34 mouse cellular contexts compared by ENCODE assay signal in genomic region chr14:34590017-34590570, GRCm38 (mm10). TPM values are rescaled to one million over a fixed set of nuclear protein-coding genes. Genes with fewer than 3 reads are reported as not detected.
DNase-seq lines count a peak whose midpoint lies in the region; ATAC-seq and TF ChIP-seq lines count a peak whose summit lies in the region.
"Had no signal": no experiment of that assay in that cellular context is flagged by ENCODE, and none has a peak within 500 bp of the region (broad histone marks: within the 10 kb centered on the region; RNA-seq: fewer than 3 reads in every experiment).

No protein-coding gene starts in this region.

- no peaks in the 10 kb centered on the region for H3K9me3 ChIP-seq in heart, embryonic 13.5 days
- H3K9me3 ChIP-seq in heart, postnatal 0 days (replicated peaks; ENCODE audit: control insufficient read depth, low read length) = no peaks in the 10 kb centered on the region
- H3K9me3 ChIP-seq in hindbrain, embryonic 12.5 days (replicated peaks) = no peaks in the 10 kb centered on the region
- H3K9me3 ChIP-seq: hindbrain, embryonic 15.5 days; kidney, embryonic 15.5 days; limb, embryonic 10.5 days; limb, embryonic 15.5 days; liver, embryonic 13.5 days; midbrain, embryonic 13.5 days; neural tube, embryonic 13.5 days had no signal

- H3K4me2 ChIP-seq in heart, embryonic 13.5 days = no peak overlapping the region
- H3K4me2 ChIP-seq in heart, postnatal 0 days (ENCODE audit: low read depth, low read length) = no peak overlapping the region
- H3K4me2 ChIP-seq in hindbrain, embryonic 12.5 days (replicated peaks) = no peak overlapping the region
- H3K4me2 ChIP-seq: kidney, embryonic 15.5 days; limb, embryonic 15.5 days; liver, embryonic 13.5 days had no signal

- DNase-seq in heart, adult 11 months = peak; percentile 93
- no peak for DNase-seq in heart, postnatal 25 days (ENCODE audit: low spot score)
- no peak for DNase-seq in layer of hippocampus, adult 2 months (ENCODE audit: low spot score in 2 of 2)
- no peak for DNase-seq in layer of hippocampus, adult 18-20 months (ENCODE audit: low spot score in 2 of 2)
- peak; percentile 33 for DNase-seq in heart, postnatal 0 days (ENCODE audit: low spot score)
- DNase-seq in ovary, postnatal 36 days (ENCODE audit: low spot score) = no peak
- DNase-seq: adrenal gland, postnatal 25 days; cerebellum, adult 8-10 months; cerebellum, postnatal 25 days; kidney, adult 18-20 months; kidney, postnatal 25 days; liver, embryonic 13.5 days; lung, adult 2 months; lung, postnatal 10 days had no signal

- TF ChIP-seq CTCF in layer of hippocampus, adult 2 months (conservative IDR thresholded peaks at IDR 0.05) = no peak
- TF ChIP-seq CTCF in heart, postnatal 0 days (IDR thresholded peaks at IDR 0.05; ENCODE audit: low read depth) = no peak

- H3K27me3 ChIP-seq in heart, embryonic 13.5 days (replicated peaks) = no peaks in the 10 kb centered on the region
- no peaks in the 10 kb centered on the region for H3K27me3 ChIP-seq in heart, postnatal 0 days (ENCODE audit: control insufficient read depth, insufficient read depth, low read length)
- H3K27me3 ChIP-seq in hindbrain, embryonic 12.5 days = no peaks in the 10 kb centered on the region
- H3K27me3 ChIP-seq: hindbrain, embryonic 15.5 days; kidney, embryonic 15.5 days; limb, embryonic 15.5 days; liver, embryonic 13.5 days; midbrain, embryonic 13.5 days; neural tube, embryonic 13.5 days had no signal

- no peak overlapping the region for H3K4me3 ChIP-seq in layer of hippocampus, adult 2 months
- no peak overlapping the region for H3K4me3 ChIP-seq in heart, embryonic 13.5 days
- H3K4me3 ChIP-seq in heart, postnatal 0 days (ENCODE audit: low read depth, low read length) = no peak overlapping the region
- H3K4me3 ChIP-seq in hindbrain, embryonic 12.5 days = no peak overlapping the region
- H3K4me3 ChIP-seq: hindbrain, embryonic 15.5 days; kidney, embryonic 15.5 days; limb, embryonic 10.5 days; limb, embryonic 15.5 days; liver, embryonic 13.5 days; midbrain, embryonic 13.5 days; neural tube, embryonic 13.5 days had no signal

- WGBS in heart, embryonic 13.5 days = 83% methylated on average over 5 of the region's 5 CpGs
- 82% methylated on average over 5 of the region's 5 CpGs for WGBS in heart, postnatal 0 days
- 87% methylated on average over 5 of the region's 5 CpGs for WGBS in hindbrain, embryonic 12.5 days

- H3K36me3 ChIP-seq in heart, embryonic 13.5 days = peaks cover 8% of the 10 kb centered on the region; the same call in 1 of the 2 replicates
- 0 out of 2 replicates have a peak, but pooled peaks cover 5% of the 10 kb centered on the region for H3K36me3 ChIP-seq in heart, postnatal 0 days (replicated peaks; ENCODE audit: control insufficient read depth, insufficient read depth, low read length)
- H3K36me3 ChIP-seq in hindbrain, embryonic 12.5 days = no peaks in the 10 kb centered on the region
- H3K36me3 ChIP-seq: hindbrain, embryonic 15.5 days; kidney, embryonic 15.5 days; limb, embryonic 10.5 days; limb, embryonic 15.5 days; liver, embryonic 13.5 days; midbrain, embryonic 13.5 days; neural tube, embryonic 13.5 days had no signal

- H3K9ac ChIP-seq in heart, embryonic 13.5 days = 0 out of 2 replicates have a peak overlapping the region, but pooled peaks have one; percentile 38
- peak overlapping the region; percentile 5; the same call in 1 of the 2 replicates for H3K9ac ChIP-seq in heart, postnatal 0 days (replicated peaks; ENCODE audit: low read depth, low read length)
- H3K9ac ChIP-seq in hindbrain, embryonic 12.5 days = no peak overlapping the region
- H3K9ac ChIP-seq: hindbrain, embryonic 15.5 days; kidney, embryonic 15.5 days; limb, embryonic 15.5 days; liver, embryonic 13.5 days; midbrain, embryonic 13.5 days; neural tube, embryonic 13.5 days had no signal

- intact Hi-C loops in heart, postnatal 25 days (cut with DNase I) = no loop called here

- peak overlapping the region; percentile 76 for H3K27ac ChIP-seq in layer of hippocampus, adult 2 months
- H3K27ac ChIP-seq in heart, embryonic 13.5 days (replicated peaks) = peak overlapping the region; percentile 96
- peak overlapping the region; percentile 100 for H3K27ac ChIP-seq in heart, postnatal 0 days (ENCODE audit: low read depth)
- no peak overlapping the region for H3K27ac ChIP-seq in hindbrain, embryonic 12.5 days
- H3K27ac ChIP-seq: hindbrain, embryonic 15.5 days; kidney, embryonic 15.5 days; limb, embryonic 10.5 days; limb, embryonic 15.5 days; liver, embryonic 13.5 days; macrophage; midbrain, embryonic 13.5 days; neural tube, embryonic 13.5 days had no signal

- H3K4me1 ChIP-seq in heart, embryonic 13.5 days = peaks cover 73% of the 10 kb centered on the region
- peaks cover 50% of the 10 kb centered on the region for H3K4me1 ChIP-seq in heart, postnatal 0 days (ENCODE audit: control insufficient read depth, insufficient read depth)
- 0 out of 2 replicates have a peak, but pooled peaks cover 3% of the 10 kb centered on the region for H3K4me1 ChIP-seq in hindbrain, embryonic 12.5 days
- H3K4me1 ChIP-seq: hindbrain, embryonic 15.5 days; neural tube, embryonic 13.5 days had no signal

- ATAC-seq in heart, embryonic 13.5 days (ENCODE audit: extremely low read depth, insufficient number of reproducible peaks, low FRiP score, low TSS enrichment) = no peak
- ATAC-seq in heart, postnatal 0 days (ENCODE audit: insufficient read depth, low read depth) = no peak
- no peak for ATAC-seq in hindbrain, embryonic 12.5 days (ENCODE audit: low FRiP score)
- ATAC-seq: CD4-positive, CD25-positive, alpha-beta regulatory T cell, adult 4 months; forebrain, embryonic 14.5 days had no signal

- TF ChIP-seq EP300 in heart, postnatal 0 days (IDR thresholded peaks at IDR 0.05; ENCODE audit: low read depth) = no peak

RNA-seq across cellular contexts. Expression of gene Ldb3, which starts 1.6 kb away (rescaled TPM):
- total RNA-seq in heart, postnatal 25 days (2021) = 1,000 to 10,000 TPM; 1,007 to 1,096 TPM
- 1 to 10 TPM; 3.3 to 4.0 TPM for total RNA-seq in layer of hippocampus, adult 2 months (2021)
- 1 to 10 TPM; 3.5 to 4.1 TPM for total RNA-seq in layer of hippocampus, adult 18-20 months (2021)
- 226 and 249 TPM in 2 replicates for polyA plus RNA-seq in heart, embryonic 13.5 days (2015; fragmentation: Nextera tagmentation; extraction: Ambion mirVana)
- 518 and 526 TPM in 2 replicates for total RNA-seq in heart, postnatal 0 days (2014; rRNA removed; ENCODE audit: low replicate concordance)
- 376 and 380 TPM in 2 replicates for polyA plus RNA-seq in heart, postnatal 0 days (2015; fragmentation: Nextera tagmentation; extraction: Ambion mirVana)
- polyA plus RNA-seq in hindbrain, embryonic 12.5 days (2016; fragmentation: Nextera tagmentation; extraction: Ambion mirVana) = 0.22 and 1.9 TPM in 2 replicates
- total RNA-seq: megakaryocyte-erythroid progenitor cell, adult 5-6 weeks had no signal
- polyA plus RNA-seq: CD4-positive, CD25-positive, alpha-beta regulatory T cell, adult 4 months; macrophage had no signal

RNA-seq across cellular contexts. Expression of gene Opn4, which starts 9.8 kb away (rescaled TPM):
- 1 to 10 TPM; 2.6 to 2.9 TPM for total RNA-seq in heart, postnatal 25 days (2021)
- total RNA-seq in layer of hippocampus, adult 2 months (2021) = not detected
- total RNA-seq in layer of hippocampus, adult 18-20 months (2021) = not detected
- 4.8 and 5.8 TPM in 2 replicates for polyA plus RNA-seq in heart, embryonic 13.5 days (2015; fragmentation: Nextera tagmentation; extraction: Ambion mirVana)
- total RNA-seq in heart, postnatal 0 days (2014; rRNA removed; ENCODE audit: low replicate concordance) = 5.9 and 8.6 TPM in 2 replicates
- 8.4 and 8.7 TPM in 2 replicates for polyA plus RNA-seq in heart, postnatal 0 days (2015; fragmentation: Nextera tagmentation; extraction: Ambion mirVana)
- not detected in 2 replicates for polyA plus RNA-seq in hindbrain, embryonic 12.5 days (2016; fragmentation: Nextera tagmentation; extraction: Ambion mirVana)
- total RNA-seq: adrenal gland, postnatal 25 days; hematopoietic stem cell, adult 5-6 weeks; layer of hippocampus, postnatal 25 days; left cerebral cortex, postnatal 10 days; megakaryocyte-erythroid progenitor cell, adult 5-6 weeks had no signal
- polyA plus RNA-seq: brain, embryonic 14.5 days; CD4-positive, CD25-positive, alpha-beta regulatory T cell, adult 4 months; embryonic facial prominence, embryonic 11.5 days; forebrain, embryonic 14.5 days; gonadal fat pad, adult 2 months; hindbrain, embryonic 15.5 days; intestine, embryonic 14.5 days; limb, embryonic 10.5 days; liver, embryonic 13.5 days; lung, adult 2 months; macrophage; neural tube, embryonic 13.5 days; thymus, postnatal 0 days had no signal

Comparison
In these comparisons a context has a peak if more than half of its experiments do, and no peak if none do; other contexts are left out.
1. DNase-seq: peak in heart, adult 11 months (single experiment) and heart, postnatal 0 days (single experiment); none in heart, postnatal 25 days (single experiment), layer of hippocampus, adult 2 months (0 of 2), layer of hippocampus, adult 18-20 months (0 of 2) and ovary, postnatal 36 days (single experiment).
2. RNA of gene Ldb3, which starts 1.6 kb away (total RNA-seq): 1,007 to 1,096 TPM in heart, postnatal 25 days and 518 to 526 TPM in heart, postnatal 0 days; 3.5 to 4.1 TPM in layer of hippocampus, adult 18-20 months and 3.3 to 4.0 TPM in layer of hippocampus, adult 2 months; every median in the first group is over 100 times any median in the second.